Mouse (Mus musculus) hindbrain, embryonic 16.5 days (tissue): ENCODE measurements around the gene Tlcd2. TPM values are rescaled to one million over a fixed set of nuclear protein-coding genes. Genes with fewer than 3 reads are reported as not detected.
A peak's percentile ranks its signal among the peaks of the same experiment; 100 is the strongest.

Experiments used
- ATAC-seq: fragments of 200-750 bp; cut with Nextera tagmentation; 2 replicates; pipeline ENCODE4 v1.8.0; 2017; ENCODE audit warnings: moderate TSS enrichment, moderate library complexity
- H3K27ac ChIP-seq: fragments of 300-500 bp; sonication (generic); 2 replicates; pipeline ENCODE4 v1.5.1; 2014; ENCODE audit warnings: low read depth, mild to moderate bottlenecking, control low read depth, low read length, moderate library complexity
- H3K27me3 ChIP-seq: fragments of 300-500 bp; sonication (generic); replicated peaks from 2 replicates; pipeline ENCODE4 v1.6.1; 2014; ENCODE audit warnings: low read length; ENCODE audit not compliant: control insufficient read depth, insufficient read depth
- H3K36me3 ChIP-seq: fragments of 300-500 bp; sonication (generic); 2 replicates; pipeline ENCODE4 v1.6.1; 2014; ENCODE audit warnings: mild to moderate bottlenecking, low read length, moderate library complexity, mixed read lengths; ENCODE audit not compliant: control insufficient read depth, insufficient read depth
- H3K4me1 ChIP-seq: fragments of 300-500 bp; sonication (generic); 2 replicates; pipeline ENCODE4 v1.6.1; 2014; ENCODE audit warnings: low read depth, low read length; ENCODE audit not compliant: control insufficient read depth, insufficient read depth
- H3K4me2 ChIP-seq: fragments of 300-500 bp; sonication (generic); 2 replicates; pipeline ENCODE4 v1.6.1; 2014; ENCODE audit warnings: mild to moderate bottlenecking, low read length, control low read depth, moderate library complexity
- H3K4me3 ChIP-seq: fragments of 300-500 bp; sonication (generic); 2 replicates; pipeline ENCODE4 v1.5.1; 2014; ENCODE audit warnings: mild to moderate bottlenecking, low read length, control low read depth, moderate library complexity
- H3K9ac ChIP-seq: fragments of 300-500 bp; sonication (generic); 2 replicates; pipeline ENCODE4 v1.6.1; 2014; ENCODE audit warnings: low read depth, mild to moderate bottlenecking, control low read depth, low read length, moderate library complexity
- H3K9me3 ChIP-seq: fragments of 300-500 bp; sonication (generic); 2 replicates; pipeline ENCODE4 v1.6.1; 2014; ENCODE audit warnings: mild to moderate bottlenecking, low read length, moderate library complexity; ENCODE audit not compliant: control insufficient read depth
- WGBS: fragments of 180-500 bp; shearing (Covaris S2); extraction: QIAGEN DNeasy Blood & Tissue Kit; methylation state at CpG from one replicate; pipeline ENCODE4 v1.1.7; 2014; 5-methylcytosine and 5-hydroxymethylcytosine counted together
- polyA plus RNA-seq: library from polyadenylated mRNA; unstranded; fragments of >200 nt; fragmentation: Nextera tagmentation; extraction: Ambion mirVana; gene quantifications from 2 replicates; pipeline ENCODE4 v1.2.1, GENCODE M21; 2015

The Tlcd2 gene
- polyA plus RNA-seq, 1 experiment from 2014 or later = 2.0 TPM

DNA sequence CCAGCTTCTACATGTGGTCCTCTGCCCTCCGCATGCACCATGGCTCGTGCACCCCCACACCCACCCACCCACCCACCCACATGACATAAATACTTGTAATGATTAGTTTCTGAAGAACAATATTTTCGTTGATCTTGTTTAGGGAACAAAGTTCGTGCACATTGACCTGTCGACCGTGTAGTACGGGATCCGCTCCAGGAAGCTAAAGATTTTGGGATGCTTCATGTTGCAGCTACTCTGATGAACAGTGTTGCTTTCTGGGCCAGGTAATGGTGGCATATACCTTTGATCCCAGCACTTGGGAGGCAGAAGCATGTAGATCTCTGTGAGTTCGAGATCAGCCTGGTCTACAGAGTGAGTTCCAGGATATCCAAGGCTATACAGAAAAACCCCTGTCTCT is 37.5 kb upstream of the Tlcd2 start:
- no peak for ATAC-seq

DNA sequence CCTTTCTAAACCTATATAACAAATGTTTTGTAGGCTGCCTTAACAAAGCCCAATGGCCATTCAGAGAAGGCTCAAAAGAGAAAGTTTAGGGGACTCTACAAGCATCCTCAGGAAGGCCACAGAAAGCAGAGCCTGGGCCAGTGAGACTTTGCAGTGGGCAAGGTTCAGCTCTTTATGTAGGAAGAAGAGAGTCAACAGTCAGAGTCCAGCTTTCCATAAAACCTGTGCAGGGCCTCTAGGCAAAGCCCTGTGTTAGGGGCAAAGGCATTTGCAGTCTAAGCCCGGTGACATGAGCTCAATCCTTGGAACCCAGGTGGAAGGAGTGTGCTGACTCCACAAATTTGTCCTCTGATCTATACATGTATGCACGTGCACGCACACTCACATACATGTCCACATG is 37.1 kb upstream of the Tlcd2 start:
- H3K27ac ChIP-seq = no peak overlapping the region
- H3K27me3 ChIP-seq = no peaks in the 10 kb centered on the region
- no peaks in the 10 kb centered on the region for H3K9me3 ChIP-seq
- WGBS = 95% methylated on average over 3 of the region's 3 CpGs
- H3K4me2 ChIP-seq = no peak overlapping the region
- H3K4me1 ChIP-seq = no peaks in the 10 kb centered on the region
- H3K36me3 ChIP-seq = no peaks in the 10 kb centered on the region
- H3K4me3 ChIP-seq = no peak overlapping the region
- H3K9ac ChIP-seq = no peak overlapping the region
- ATAC-seq = no peak

More for the DNA sequence above, 37.5 kb upstream of the Tlcd2 start:
- WGBS = 93% methylated on average over 9 of the region's 9 CpGs
- H3K9me3 ChIP-seq = no peaks in the 10 kb centered on the region
- no peak overlapping the region for H3K4me2 ChIP-seq
- no peaks in the 10 kb centered on the region for H3K4me1 ChIP-seq
- H3K4me3 ChIP-seq = no peak overlapping the region
- no peak overlapping the region for H3K9ac ChIP-seq
- no peaks in the 10 kb centered on the region for H3K36me3 ChIP-seq
- no peak overlapping the region for H3K27ac ChIP-seq
- no peaks in the 10 kb centered on the region for H3K27me3 ChIP-seq

DNA sequence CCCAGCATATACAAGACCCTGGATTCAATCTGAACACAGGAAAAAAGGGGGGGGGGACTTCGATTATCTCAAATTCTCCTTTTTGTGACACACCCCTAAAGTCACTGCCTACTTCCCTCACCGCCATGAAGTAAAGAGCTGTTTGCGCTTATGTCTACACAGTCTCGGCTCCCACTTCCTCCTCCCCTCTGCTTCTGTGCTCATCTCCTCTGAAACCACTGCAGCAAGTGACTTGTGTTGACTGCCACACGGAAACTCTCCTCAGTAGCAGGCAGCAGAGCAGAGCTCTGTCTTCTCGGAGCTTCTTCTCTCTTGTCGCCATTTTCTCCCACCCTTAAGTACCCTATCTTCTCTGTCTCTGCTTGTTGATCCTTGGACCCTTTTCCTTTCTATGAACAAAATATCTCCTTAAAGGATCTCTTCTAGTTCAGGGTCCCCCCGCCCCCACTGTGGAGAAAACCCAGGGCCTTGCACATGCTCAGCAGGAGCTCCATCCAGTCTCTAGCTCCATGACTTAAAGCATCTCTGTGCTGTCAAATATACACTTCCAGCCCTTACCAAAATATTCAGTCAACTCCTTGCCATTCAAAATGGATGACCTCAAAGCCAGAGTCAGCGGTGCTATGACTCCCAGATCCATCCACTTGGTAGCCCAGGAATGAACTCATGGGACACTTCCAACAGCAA is 32.4 kb upstream of the Tlcd2 start:
- no peaks in the 10 kb centered on the region for H3K27me3 ChIP-seq
- no peak overlapping the region for H3K4me2 ChIP-seq
- H3K27ac ChIP-seq = no peak overlapping the region
- 88% methylated on average over 9 of the region's 9 CpGs for WGBS
- no peak overlapping the region for H3K4me3 ChIP-seq
- no peak for ATAC-seq
- H3K4me1 ChIP-seq = no peaks in the 10 kb centered on the region; the same call in 1 of the 2 replicates
- H3K9ac ChIP-seq = no peak overlapping the region
- H3K9me3 ChIP-seq = no peaks in the 10 kb centered on the region
- H3K36me3 ChIP-seq = no peaks in the 10 kb centered on the region

DNA sequence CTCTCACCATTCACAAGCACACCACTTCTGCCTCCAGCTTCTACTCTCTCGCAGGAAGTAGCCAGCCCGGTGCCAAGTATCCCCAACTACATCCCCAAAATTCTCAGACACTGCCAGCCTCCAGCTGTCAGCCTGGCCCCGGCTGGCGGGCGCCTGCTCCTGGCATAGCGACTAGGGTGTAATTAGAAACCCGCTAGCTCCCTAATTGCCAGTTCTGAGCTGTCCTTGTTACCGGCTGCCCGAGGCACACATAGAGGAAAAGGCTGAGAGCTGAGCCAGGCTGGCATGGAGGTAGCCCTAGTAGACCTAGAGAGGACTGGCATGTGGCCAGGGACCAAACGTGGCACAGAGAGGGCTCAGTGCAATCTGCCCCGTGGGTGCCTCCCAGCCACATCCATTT is 30.2 kb upstream of the Tlcd2 start:
- Histone ChIP-seq H3K4me2 (no peak overlapping the region), H3K27ac (no peak overlapping the region), H3K4me1 (no peaks in the 10 kb centered on the region; the same call in 1 of the 2 replicates), H3K36me3 (no peaks in the 10 kb centered on the region), H3K9ac (no peak overlapping the region), H3K27me3 (no peaks in the 10 kb centered on the region), H3K4me3 (no peak overlapping the region), H3K9me3 (no peaks in the 10 kb centered on the region)
- 52% methylated on average over 11 of the region's 11 CpGs for WGBS
- peak; percentile 89 for ATAC-seq

DNA sequence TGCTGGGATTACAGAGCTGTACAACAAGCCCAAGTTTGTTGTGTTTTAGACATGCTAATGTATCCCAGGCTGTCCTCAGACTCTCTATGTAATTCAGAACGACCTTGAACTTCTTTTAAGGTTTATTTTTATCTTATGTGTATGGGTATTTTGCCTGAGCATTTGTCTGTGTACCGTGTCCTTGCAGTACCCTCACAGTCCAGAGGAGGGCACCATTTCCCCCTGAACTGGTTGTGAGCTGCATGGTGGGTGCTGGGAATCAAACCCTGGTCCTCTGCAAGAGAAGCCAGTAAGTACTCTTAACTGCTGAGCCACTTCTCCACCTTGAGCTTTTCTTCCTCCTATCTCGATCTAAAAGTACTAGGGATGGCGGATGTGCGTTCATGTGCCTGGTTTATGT is 27.4 kb upstream of the Tlcd2 start:
- no peaks in the 10 kb centered on the region; the same call in 1 of the 2 replicates for H3K4me1 ChIP-seq
- no peak overlapping the region for H3K9ac ChIP-seq
- 90% methylated on average over 5 of the region's 5 CpGs for WGBS
- H3K9me3 ChIP-seq = no peaks in the 10 kb centered on the region
- no peak overlapping the region for H3K4me2 ChIP-seq
- no peak overlapping the region for H3K27ac ChIP-seq
- ATAC-seq = no peak
- no peaks in the 10 kb centered on the region for H3K27me3 ChIP-seq
- no peaks in the 10 kb centered on the region for H3K36me3 ChIP-seq
- H3K4me3 ChIP-seq = no peak overlapping the region

DNA sequence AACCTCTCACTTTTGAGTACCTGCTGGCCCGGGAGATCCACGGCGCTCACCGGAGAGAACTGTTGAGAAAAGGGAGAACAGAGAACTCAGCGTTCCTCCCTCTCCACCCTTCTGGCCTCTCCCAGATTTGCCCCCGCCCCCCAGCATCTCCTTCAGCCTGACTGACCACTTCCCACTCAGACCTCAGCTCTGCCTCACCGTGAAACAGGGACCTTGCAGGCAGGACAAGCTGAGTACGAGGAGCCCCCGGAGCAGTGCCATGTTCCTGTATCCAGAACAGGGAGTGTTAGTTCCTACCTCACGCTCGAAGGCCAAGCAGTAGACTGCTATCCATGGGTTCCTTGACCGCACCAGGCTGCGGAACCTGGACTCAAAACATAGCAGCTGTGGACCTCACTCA is 23.3 kb upstream of the Tlcd2 start:
- peaks cover 5% of the 10 kb centered on the region for H3K36me3 ChIP-seq
- H3K27ac ChIP-seq = no peak overlapping the region
- no peak overlapping the region for H3K9ac ChIP-seq
- WGBS = 85% methylated on average over 13 of the region's 13 CpGs
- no peak for ATAC-seq
- H3K9me3 ChIP-seq = no peaks in the 10 kb centered on the region
- no peaks in the 10 kb centered on the region for H3K27me3 ChIP-seq
- no peaks in the 10 kb centered on the region for H3K4me1 ChIP-seq
- no peak overlapping the region for H3K4me2 ChIP-seq
- H3K4me3 ChIP-seq = no peak overlapping the region

DNA sequence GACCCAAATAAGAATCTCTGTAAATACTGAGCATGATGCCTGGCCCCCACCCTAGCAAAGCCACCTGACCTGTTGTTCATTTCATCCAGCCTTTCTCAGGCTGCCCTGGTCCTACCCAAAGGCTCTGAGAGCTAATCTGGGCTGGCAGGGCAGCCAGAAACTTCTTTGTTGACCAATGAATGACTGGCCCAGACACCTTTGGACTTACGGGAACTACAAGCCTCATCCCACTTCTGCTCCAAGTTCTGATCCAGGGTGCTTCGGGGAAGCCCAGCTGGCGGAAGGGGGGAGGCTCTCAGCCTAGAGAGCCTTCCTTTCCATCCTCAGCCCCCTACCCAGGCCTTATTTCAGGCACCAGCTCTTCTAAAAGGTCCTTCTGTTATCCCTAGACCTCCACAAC is 22.7 kb upstream of the Tlcd2 start:
- Histone ChIP-seq H3K9me3 (no peaks in the 10 kb centered on the region), H3K27me3 (no peaks in the 10 kb centered on the region), H3K36me3 (peaks cover 5% of the 10 kb centered on the region), H3K9ac (no peak overlapping the region), H3K4me3 (no peak overlapping the region), H3K4me2 (no peak overlapping the region), H3K27ac (no peak overlapping the region), H3K4me1 (no peaks in the 10 kb centered on the region)
- ATAC-seq = no peak
- 91% methylated on average over 3 of the region's 3 CpGs for WGBS

DNA sequence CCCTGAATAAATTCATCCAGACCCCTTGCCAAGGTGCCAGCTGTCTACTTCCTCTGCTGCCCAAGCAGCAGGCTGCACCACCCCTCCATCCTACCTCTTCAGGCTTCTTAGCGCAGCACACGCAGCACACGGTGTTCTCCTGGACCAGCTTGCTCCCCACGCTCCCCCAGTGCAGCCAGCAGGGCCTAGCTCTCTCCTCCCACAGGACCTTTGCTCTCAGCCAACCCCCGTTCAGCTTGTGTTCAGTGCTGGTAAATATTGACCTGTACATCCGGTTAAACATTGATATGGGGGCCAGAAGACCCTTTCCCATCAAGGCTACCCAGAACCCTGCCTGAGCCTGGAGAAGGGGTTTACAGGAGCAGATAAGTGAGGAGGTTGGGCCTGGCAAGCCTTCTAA is 22.2 kb upstream of the Tlcd2 start, which contains the start of gene Serpinf2:
Gene Serpinf2, minus strand, starts transcription at position 229 of the 400 bp plus-strand sequence.
- H3K4me2 ChIP-seq = no peak within 1 kb of the TSS
- H3K9ac ChIP-seq = no peak within 1 kb of the TSS
- ATAC-seq = no peak
- no peak within 1 kb of the TSS for H3K4me3 ChIP-seq
- WGBS = 92% methylated on average over 6 of the region's 6 CpGs
- peaks cover 8% of the 10 kb centered on the region for H3K36me3 ChIP-seq
- H3K27ac ChIP-seq = no peak within 1 kb of the TSS
- no peaks in the 10 kb centered on the region for H3K27me3 ChIP-seq
- no peaks in the 10 kb centered on the region for H3K9me3 ChIP-seq
- no peaks in the 10 kb centered on the region for H3K4me1 ChIP-seq

DNA sequence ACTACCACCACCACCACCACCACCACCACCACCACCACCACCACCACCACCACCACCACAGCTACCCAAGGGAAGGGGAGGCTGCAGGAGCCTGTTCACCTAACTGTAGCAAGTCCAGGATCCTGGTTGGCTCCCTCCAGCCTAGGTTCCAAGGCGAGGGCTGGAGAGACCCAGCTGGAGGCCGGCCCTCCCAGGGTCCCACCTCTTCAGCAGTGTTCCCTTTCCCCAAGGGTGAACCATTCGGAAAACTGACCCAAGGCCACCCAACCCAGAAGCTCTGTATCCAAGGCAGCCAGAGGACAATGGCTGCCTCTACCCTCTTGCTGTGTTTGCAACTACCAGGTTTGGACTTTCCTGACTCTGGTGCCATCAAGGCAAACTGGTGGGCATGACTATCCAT is 21.6 kb upstream of the Tlcd2 start:
- H3K4me3 ChIP-seq = no peak overlapping the region
- no peak overlapping the region for H3K27ac ChIP-seq
- no peaks in the 10 kb centered on the region for H3K4me1 ChIP-seq
- H3K27me3 ChIP-seq = no peaks in the 10 kb centered on the region
- H3K4me2 ChIP-seq = no peak overlapping the region
- H3K9me3 ChIP-seq = no peaks in the 10 kb centered on the region
- no peak for ATAC-seq
- WGBS = 93% methylated on average over 3 of the region's 3 CpGs
- peaks cover 8% of the 10 kb centered on the region for H3K36me3 ChIP-seq
- H3K9ac ChIP-seq = no peak overlapping the region
